Mouse (Mus musculus) bone marrow macrophage, adult 2 months (primary cell): ENCODE measurements around the gene Sh3bgrl2.
A peak's percentile ranks its signal among the peaks of the same experiment; 100 is the strongest.

Experiments
- CTCF ChIP-seq: IDR thresholded peaks from 2 replicates; pipeline ENCODE4 v1.5.1; 2012; ENCODE audit warnings: low read depth, mild to moderate bottlenecking, low read length, moderate library complexity
- POLR2A ChIP-seq: IDR thresholded peaks from 2 replicates; pipeline ENCODE4 v1.6.1; 2012; ENCODE audit warnings: mild to moderate bottlenecking, low read depth, low read length, borderline replicate concordance

GRCm38 (mm10) chr9:83547830-83548689 is at the start of gene Sh3bgrl2:
- TF ChIP-seq POLR2A (0 out of 2 replicates have a peak, but pooled peaks have one; percentile 52), CTCF (no peak)
